Mouse (Mus musculus) stomach, postnatal 0 days (tissue): Measurements from ENCODE around the gene Slc45a3. TPM values are rescaled to one million over a fixed set of nuclear protein-coding genes. Genes with fewer than 3 reads are reported as not detected.

ENCODE experiments used
- ATAC-seq: fragments of 200-750 bp; cut with Nextera tagmentation; 2 replicates; pipeline ENCODE4 v1.8.0; 2017; ENCODE audit not compliant: low FRiP score, low TSS enrichment
- DNase-seq: peaks from one replicate; pipeline ENCODE4 v3.0.0-alpha.2; 2016; ENCODE audit warnings: low spot score
- H3K27ac ChIP-seq: fragments of 300-500 bp; sonication (generic); replicated peaks from 2 replicates; pipeline ENCODE4 v1.5.1; 2014; ENCODE audit warnings: mild to moderate bottlenecking, control low read depth
- H3K27me3 ChIP-seq: fragments of 300-500 bp; sonication (generic); 2 replicates; pipeline ENCODE4 v1.6.1; 2014; ENCODE audit warnings: low read length; ENCODE audit not compliant: control insufficient read depth, insufficient read depth
- H3K36me3 ChIP-seq: fragments of 300-500 bp; sonication (generic); 2 replicates; pipeline ENCODE4 v1.6.1; 2014; ENCODE audit warnings: low read length, mixed read lengths; ENCODE audit not compliant: control insufficient read depth, insufficient read depth
- H3K4me1 ChIP-seq: fragments of 300-500 bp; sonication (generic); replicated peaks from 2 replicates; pipeline ENCODE4 v1.6.1; 2014; ENCODE audit warnings: antibody characterized with exemption; ENCODE audit not compliant: control insufficient read depth, insufficient read depth
- H3K4me2 ChIP-seq: fragments of 300-500 bp; sonication (generic); replicated peaks from 2 replicates; pipeline ENCODE4 v1.6.1; 2014; ENCODE audit warnings: low read depth, mild to moderate bottlenecking, control low read depth, moderate library complexity
- H3K4me3 ChIP-seq: fragments of 300-500 bp; sonication (generic); 2 replicates; pipeline ENCODE4 v1.5.1; 2014; ENCODE audit warnings: low read depth, low read length, control low read depth
- H3K9ac ChIP-seq: fragments of 300-500 bp; sonication (generic); 2 replicates; pipeline ENCODE4 v1.6.1; 2014; ENCODE audit warnings: mild to moderate bottlenecking, low read length, control low read depth, mixed read lengths
- H3K9me3 ChIP-seq: fragments of 300-500 bp; sonication (generic); 2 replicates; pipeline ENCODE4 v1.6.1; 2016; ENCODE audit warnings: low read length; ENCODE audit not compliant: control insufficient read depth
- CTCF ChIP-seq: IDR thresholded peaks from 2 replicates; pipeline ENCODE4 v1.5.1; 2016; ENCODE audit warnings: antibody characterized with exemption, low read depth, mild to moderate bottlenecking, moderate library complexity
- EP300 ChIP-seq: optimal IDR thresholded peaks from 2 replicates; pipeline ENCODE3; 2016; ENCODE audit warnings: antibody characterized with exemption
- WGBS: fragments of 180-500 bp; shearing (Covaris S2); extraction: QIAGEN DNeasy Blood & Tissue Kit; methylation state at CpG from one replicate; pipeline ENCODE4 v1.1.7; 2014; 5-methylcytosine and 5-hydroxymethylcytosine counted together
- polyA plus RNA-seq: library from polyadenylated mRNA; unstranded; fragments of >200 nt; fragmentation: Nextera tagmentation; extraction: Ambion mirVana; gene quantifications from 2 replicates; pipeline ENCODE4 v1.2.1, GENCODE M21; 2015

The Slc45a3 gene
- polyA plus RNA-seq, 1 experiment from 2014 or later = 18.4 TPM

DNA sequence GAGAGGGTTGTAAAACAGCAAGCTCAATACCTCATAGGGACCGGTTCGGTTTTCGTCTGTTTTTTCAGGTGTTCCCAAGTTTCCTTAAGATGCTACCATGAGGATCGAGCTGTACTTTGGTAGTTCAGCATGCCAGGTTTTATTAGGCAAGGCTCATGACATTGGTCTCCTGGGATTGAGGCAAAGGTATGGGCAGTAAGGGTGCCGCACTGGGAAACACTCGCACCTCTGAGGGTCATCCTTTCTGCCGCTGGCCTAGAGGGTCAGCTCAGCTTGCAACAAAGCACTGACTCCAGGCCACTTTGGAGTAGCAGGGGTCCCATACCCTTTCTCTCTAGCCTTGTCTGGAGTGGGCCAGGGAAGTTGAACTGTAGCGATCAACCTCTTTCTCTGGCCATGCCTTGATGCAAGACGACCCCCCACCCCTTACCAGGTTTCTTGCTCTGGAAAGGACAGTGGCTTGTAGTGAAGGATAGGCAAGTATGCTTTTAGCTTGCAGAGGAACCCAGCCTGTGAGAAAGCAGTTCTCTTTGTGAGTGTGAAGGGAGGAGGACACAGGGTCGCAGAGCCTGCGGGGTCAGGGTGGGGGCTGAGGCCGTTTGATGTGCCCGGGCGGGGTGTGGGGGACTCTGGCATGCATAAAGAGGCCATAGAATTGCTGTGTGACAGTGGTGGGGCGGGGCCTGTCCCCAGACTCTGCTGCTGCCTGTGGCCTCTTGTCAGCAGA lies 9.2 kb downstream of the Slc45a3 start:
- ATAC-seq = no peak
- 52% methylated on average over 15 of the region's 15 CpGs for WGBS
- Histone ChIP-seq H3K36me3 (no peaks in the 10 kb centered on the region), H3K4me1 (peaks cover 3% of the 10 kb centered on the region; the same call in 1 of the 2 replicates), H3K27me3 (no peaks in the 10 kb centered on the region), H3K4me3 (no peak overlapping the region), H3K27ac (peak overlapping the region; percentile 76), H3K9ac (no peak overlapping the region), H3K4me2 (0 out of 2 replicates have a peak overlapping the region, but pooled peaks have one; percentile 3), H3K9me3 (no peaks in the 10 kb centered on the region)
- DNase-seq = peak; percentile 45
- TF ChIP-seq CTCF (no peak), EP300 (no peak)

- Histone ChIP-seq H3K4me2 (peak overlapping the region; percentile 11; the same call in 1 of the 2 replicates), H3K9ac (no peak overlapping the region)
These were observed 9.9 kb downstream of the Slc45a3 start for GRCm38 (mm10) chr1:131972498-131973334.

GRCm38 (mm10) chr1:131973991-131974390 lies 11.2 kb downstream of the Slc45a3 start:
- no peak overlapping the region for H3K4me2 ChIP-seq
- H3K36me3 ChIP-seq = no peaks in the 10 kb centered on the region
- WGBS = 41% methylated on average over 6 of the region's 6 CpGs
- peak overlapping the region; percentile 76 for H3K27ac ChIP-seq
- TF ChIP-seq EP300 (no peak), CTCF (no peak)
- peak; percentile 80 for DNase-seq
- ATAC-seq = peak; percentile 89
- no peak overlapping the region for H3K9ac ChIP-seq
- H3K4me3 ChIP-seq = no peak overlapping the region; the same call in 1 of the 2 replicates
- no peaks in the 10 kb centered on the region for H3K27me3 ChIP-seq
- H3K9me3 ChIP-seq = no peaks in the 10 kb centered on the region
- peaks cover 3% of the 10 kb centered on the region; the same call in 1 of the 2 replicates for H3K4me1 ChIP-seq

More at GRCm38 (mm10) chr1:131972498-131973334, 9.9 kb downstream of the Slc45a3 start:
- DNase-seq (peak; percentile 35), ATAC-seq (no peak)
- 0 out of 2 replicates have a peak, but pooled peaks have one; percentile 9 for TF ChIP-seq CTCF
- TF ChIP-seq EP300 = no peak
- no peaks in the 10 kb centered on the region for H3K27me3 ChIP-seq
- H3K4me3 ChIP-seq = no peak overlapping the region
- peak overlapping the region; percentile 76 for H3K27ac ChIP-seq
- WGBS = 51% methylated on average over 13 of the region's 13 CpGs
- H3K4me1 ChIP-seq = peaks cover 3% of the 10 kb centered on the region; the same call in 1 of the 2 replicates
- no peaks in the 10 kb centered on the region for H3K9me3 ChIP-seq
- H3K36me3 ChIP-seq = no peaks in the 10 kb centered on the region

GRCm38 (mm10) chr1:131976886-131977285 lies 14.1 kb downstream of the Slc45a3 start:
- ATAC-seq = peak; percentile 71
- Histone ChIP-seq H3K4me3 (no peak overlapping the region), H3K27me3 (no peaks in the 10 kb centered on the region), H3K4me2 (no peak overlapping the region; the same call in 1 of the 2 replicates), H3K4me1 (peaks cover 3% of the 10 kb centered on the region; the same call in 1 of the 2 replicates), H3K9ac (no peak overlapping the region), H3K9me3 (no peaks in the 10 kb centered on the region), H3K36me3 (no peaks in the 10 kb centered on the region), H3K27ac (peak overlapping the region; percentile 79)
- TF ChIP-seq CTCF (no peak), EP300 (no peak)
- 71% methylated on average over 5 of the region's 5 CpGs for WGBS
- DNase-seq = peak; percentile 76

GRCm38 (mm10) chr1:131980471-131980870 lies 17.7 kb downstream of the Slc45a3 start:
- no peak overlapping the region for H3K27ac ChIP-seq
- H3K9me3 ChIP-seq = no peaks in the 10 kb centered on the region
- H3K27me3 ChIP-seq = no peaks in the 10 kb centered on the region
- no peak overlapping the region for H3K4me3 ChIP-seq
- no peak for TF ChIP-seq CTCF
- no peak for TF ChIP-seq EP300
- H3K4me1 ChIP-seq = no peaks in the 10 kb centered on the region
- ATAC-seq = no peak
- H3K36me3 ChIP-seq = no peaks in the 10 kb centered on the region
- no peak overlapping the region for H3K4me2 ChIP-seq
- H3K9ac ChIP-seq = no peak overlapping the region
- DNase-seq = no peak
- WGBS = 52% methylated on average over 2 of the region's 2 CpGs
